Mouse (Mus musculus): ENCODE measurements around the gene Zfp811.

DNA sequence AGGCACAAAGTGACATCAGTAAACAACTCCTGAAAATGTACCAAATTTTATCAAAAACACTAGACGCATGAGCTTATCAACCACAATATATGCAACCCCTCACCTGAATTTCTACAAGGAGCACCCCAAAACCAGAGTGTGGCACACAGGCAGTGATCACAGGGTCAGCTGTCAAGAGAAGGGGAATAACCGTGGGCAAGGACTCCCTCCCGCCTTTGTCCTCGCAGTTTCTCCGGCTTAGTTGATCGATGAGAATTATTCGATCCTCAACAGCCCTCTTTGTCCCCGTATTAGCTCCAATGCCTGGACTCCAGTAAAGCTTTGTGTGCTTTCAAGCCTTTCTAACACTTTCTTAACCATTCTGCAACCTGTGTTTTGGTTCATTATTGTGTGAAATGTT is 810 bp downstream of the Zfp811 start:
- TF ChIP-seq FLI1 (IDR thresholded peaks at IDR 0.05; ENCODE audit: low read length) (no peak), GATA1 (IDR thresholded peaks at IDR 0.05; ENCODE audit: borderline replicate concordance, low read length) (no peak)

Measured in megakaryocyte, embryonic 14.5 days (primary cell).